In genomic region chr13:74167057-74167413, GRCm38 (mm10) we compare ENCODE assay signal across 8 mouse cellular contexts. TPM values are rescaled to one million over a fixed set of nuclear protein-coding genes. Genes with fewer than 3 reads are reported as not detected.
DNase-seq lines count a peak whose midpoint lies in the region; ATAC-seq and TF ChIP-seq lines count a peak whose summit lies in the region.

No protein-coding gene starts in this region.

- H3K4me1 ChIP-seq in heart, postnatal 0 days (ENCODE audit: control insufficient read depth, insufficient read depth): peaks cover 18% of the 10 kb centered on the region; the same call in 1 of the 2 replicates
- H3K4me1 ChIP-seq in liver, postnatal 0 days (ENCODE audit: insufficient read depth): peaks cover 10% of the 10 kb centered on the region

- H3K9me3 ChIP-seq in heart, postnatal 0 days (replicated peaks; ENCODE audit: control insufficient read depth, low read length): no peaks in the 10 kb centered on the region
- no peaks in the 10 kb centered on the region for H3K9me3 ChIP-seq in liver, postnatal 0 days (ENCODE audit: low read length)

- WGBS in heart, postnatal 0 days: 15% methylated on average over 9 of the region's 9 CpGs
- 15% methylated on average over 9 of the region's 9 CpGs for WGBS in liver, postnatal 0 days (ENCODE audit: insufficient replicate concordance)

- 0 out of 2 replicates have a peak, but pooled peaks have one; percentile 5 for ATAC-seq in frontal cortex, adult (ENCODE audit: low TSS enrichment)
- ATAC-seq in activated CD4-positive, CD25-positive, alpha-beta regulatory T cell, adult 4 months: peak; percentile 37
- peak; percentile 4 for ATAC-seq in heart, postnatal 0 days (ENCODE audit: insufficient read depth, low read depth)
- ATAC-seq in liver, postnatal 0 days: peak; percentile 18; the same call in 1 of the 2 replicates

- H3K27ac ChIP-seq in heart, postnatal 0 days (ENCODE audit: low read depth): no peak overlapping the region
- H3K27ac ChIP-seq in liver, postnatal 0 days (ENCODE audit: low read depth): no peak overlapping the region

- peak overlapping the region; percentile 36 for H3K4me3 ChIP-seq in heart, postnatal 0 days (ENCODE audit: low read depth, low read length)
- H3K4me3 ChIP-seq in liver, postnatal 0 days (ENCODE audit: low read depth, low read length): peak overlapping the region; percentile 49

- H3K27me3 ChIP-seq in heart, postnatal 0 days (ENCODE audit: control insufficient read depth, insufficient read depth, low read length): no peaks in the 10 kb centered on the region
- no peaks in the 10 kb centered on the region for H3K27me3 ChIP-seq in liver, postnatal 0 days (ENCODE audit: insufficient read depth, low read length)

- peaks cover 20% of the 10 kb centered on the region for H3K36me3 ChIP-seq in heart, postnatal 0 days (replicated peaks; ENCODE audit: control insufficient read depth, insufficient read depth, low read length)
- peaks cover 9% of the 10 kb centered on the region; the same call in 1 of the 2 replicates for H3K36me3 ChIP-seq in liver, postnatal 0 days (replicated peaks; ENCODE audit: insufficient read depth, low read length)

- H3K4me2 ChIP-seq in heart, postnatal 0 days (ENCODE audit: low read depth, low read length): peak overlapping the region; percentile 63
- H3K4me2 ChIP-seq in liver, postnatal 0 days (ENCODE audit: low read depth, low read length): peak overlapping the region; percentile 82

- H3K9ac ChIP-seq in heart, postnatal 0 days (replicated peaks; ENCODE audit: low read depth, low read length): peak overlapping the region; percentile 47
- peak overlapping the region; percentile 58 for H3K9ac ChIP-seq in liver, postnatal 0 days (replicated peaks)

- DNase-seq in frontal cortex, postnatal 25 days (ENCODE audit: low spot score in 2 of 2): no peak
- DNase-seq in heart, postnatal 0 days (ENCODE audit: low spot score): no peak
- DNase-seq in liver, postnatal 0 days: no peak
- DNase-seq in urinary bladder, postnatal 10 days (ENCODE audit: low spot score): no peak
- DNase-seq in gastrocnemius, postnatal 10 days: no peak
- no peak for DNase-seq in layer of hippocampus, postnatal 36 days

- no peak for TF ChIP-seq EP300 in heart, postnatal 0 days (IDR thresholded peaks at IDR 0.05; ENCODE audit: low read depth)
- no peak for TF ChIP-seq EP300 in liver, postnatal 0 days (IDR thresholded peaks at IDR 0.05; ENCODE audit: low read depth)

- TF ChIP-seq CTCF in heart, postnatal 0 days (IDR thresholded peaks at IDR 0.05; ENCODE audit: low read depth): no peak
- no peak for TF ChIP-seq CTCF in liver, postnatal 0 days (IDR thresholded peaks at IDR 0.05; ENCODE audit: low read depth)

RNA-seq across cellular contexts. Expression of gene Exoc3, which starts 41.5 kb away (rescaled TPM):
- polyA plus RNA-seq in activated CD4-positive, CD25-positive, alpha-beta regulatory T cell, adult 4 months (2017; shearing (Covaris generic)): 10 to 100 TPM; 77.3 to 85.7 TPM
- total RNA-seq in heart, postnatal 0 days (2014; rRNA removed; ENCODE audit: low replicate concordance): 47.0 and 62.8 TPM in 2 replicates
- 55.5 and 57.4 TPM in 2 replicates for polyA plus RNA-seq in heart, postnatal 0 days (2015; fragmentation: Nextera tagmentation; extraction: Ambion mirVana)
- 15.7 and 19.6 TPM in 2 replicates for polyA plus RNA-seq in liver, postnatal 0 days (2015; fragmentation: Nextera tagmentation; extraction: Ambion mirVana)
- total RNA-seq in gastrocnemius, postnatal 10 days (2021): 10 to 100 TPM; 30.8 to 36.1 TPM
- total RNA-seq in layer of hippocampus, postnatal 36 days (2021): 10 to 100 TPM; 70.1 to 72.4 TPM

RNA-seq across cellular contexts. Expression of gene Slc9a3, which starts 45.8 kb away (rescaled TPM):
- not detected for polyA plus RNA-seq in activated CD4-positive, CD25-positive, alpha-beta regulatory T cell, adult 4 months (2017; shearing (Covaris generic))
- 1.4 TPM in 1 of 2 replicates, not detected in the other for total RNA-seq in heart, postnatal 0 days (2014; rRNA removed; ENCODE audit: low replicate concordance)
- 0.47 and 0.67 TPM in 2 replicates for polyA plus RNA-seq in heart, postnatal 0 days (2015; fragmentation: Nextera tagmentation; extraction: Ambion mirVana)
- polyA plus RNA-seq in liver, postnatal 0 days (2015; fragmentation: Nextera tagmentation; extraction: Ambion mirVana): not detected in 2 replicates
- 1 to 10 TPM in 1 of 2 experiments, under 1 TPM in 1; 0.77 to 1.6 TPM for total RNA-seq in gastrocnemius, postnatal 10 days (2021)
- 1 to 10 TPM; 1.1 to 1.3 TPM for total RNA-seq in layer of hippocampus, postnatal 36 days (2021)
